Mouse (Mus musculus): Measurements from ENCODE around the gene Gm6351. TPM values are rescaled to one million over a fixed set of nuclear protein-coding genes. Genes with fewer than 3 reads are reported as not detected.
"Not testable (repeated sequence)": the region's sequence is repeated elsewhere in the genome, so short reads cannot be mapped to it uniquely, and the experiment has no call there.

Gene Gm6351
- total RNA-seq (2014; rRNA removed): not detected in 2 replicates
- polyA plus RNA-seq (2015; fragmentation: Nextera tagmentation; extraction: Ambion mirVana): not detected in 2 replicates

DNA sequence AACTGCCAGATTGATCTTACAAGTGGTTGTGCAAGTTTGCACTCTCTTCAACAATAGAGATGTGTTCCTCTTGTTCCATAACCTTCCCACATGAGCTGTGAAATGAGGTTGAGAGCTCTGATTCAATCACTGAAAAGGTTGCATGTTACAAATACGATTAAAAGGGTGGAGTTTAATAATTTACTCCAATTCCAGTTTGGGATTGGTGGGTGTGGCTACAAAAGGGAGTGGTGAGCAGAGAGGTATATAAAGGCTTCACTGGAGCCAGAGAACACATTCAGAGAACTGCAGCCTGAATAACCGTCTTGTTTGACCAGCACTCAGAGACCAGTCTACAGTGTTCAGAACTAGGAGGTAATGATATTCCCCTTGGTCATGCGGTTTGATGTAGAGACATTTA lies at the start of gene Gm6351:
Gm6351 (plus strand) TSS at position 301 of the 400 bp plus-strand sequence.
- DNase-seq (ENCODE audit: low spot score); H3K36me3 ChIP-seq (ENCODE audit: insufficient read depth, low read length); H3K27me3 ChIP-seq (ENCODE audit: insufficient read depth, low read length); H3K4me3 ChIP-seq (ENCODE audit: low read depth, low read length); H3K9ac ChIP-seq (replicated peaks; ENCODE audit: low read length, poor library complexity, severe bottlenecking); H3K4me2 ChIP-seq (ENCODE audit: low read depth, low read length, poor library complexity, severe bottlenecking); H3K27ac ChIP-seq (ENCODE audit: low read depth, low read length); ATAC-seq (ENCODE audit: low FRiP score); H3K9me3 ChIP-seq (ENCODE audit: low read length); H3K4me1 ChIP-seq (ENCODE audit: insufficient read depth, low read length): not testable (repeated sequence)
- no CpG with 5 or more reads among the region's 3 CpGs for WGBS

- H3K4me3 ChIP-seq (ENCODE audit: low read depth, low read length); H3K27me3 ChIP-seq (ENCODE audit: insufficient read depth, low read length); ATAC-seq (ENCODE audit: low FRiP score); H3K9me3 ChIP-seq (ENCODE audit: low read length); H3K4me2 ChIP-seq (ENCODE audit: low read depth, low read length, poor library complexity, severe bottlenecking); DNase-seq (ENCODE audit: low spot score); H3K36me3 ChIP-seq (ENCODE audit: insufficient read depth, low read length); H3K9ac ChIP-seq (replicated peaks; ENCODE audit: low read length, poor library complexity, severe bottlenecking); H3K27ac ChIP-seq (ENCODE audit: low read depth, low read length); H3K4me1 ChIP-seq (ENCODE audit: insufficient read depth, low read length): not testable (repeated sequence)
- no CpG with 5 or more reads among the region's 1 CpGs for WGBS
Observed at GRCm38 (mm10) chr5:94070445-94070844, 5.7 kb upstream of the Gm6351 start, which contains the start of gene BC061212. Gene BC061212 (minus strand): TSS chr5:94070545.

Other genes with a start within 250 kb of the Gm6351 start
- gene Gm7792, start 232.6 kb upstream of the Gm6351 start, total RNA-seq (2014; rRNA removed): not detected in 2 replicates
- not detected in 2 replicates for gene Gm7792, start 232.6 kb upstream of the Gm6351 start, polyA plus RNA-seq (2015; fragmentation: Nextera tagmentation; extraction: Ambion mirVana)
- gene Gm16429, start 147.3 kb upstream of the Gm6351 start, total RNA-seq (2014; rRNA removed): not detected in 2 replicates
- not detected in 2 replicates for gene Gm16429, start 147.3 kb upstream of the Gm6351 start, polyA plus RNA-seq (2015; fragmentation: Nextera tagmentation; extraction: Ambion mirVana)
- not detected in 2 replicates for gene BC061212, start 5.8 kb upstream of the Gm6351 start, total RNA-seq (2014; rRNA removed)
- gene BC061212, start 5.8 kb upstream of the Gm6351 start, polyA plus RNA-seq (2015; fragmentation: Nextera tagmentation; extraction: Ambion mirVana): not detected in 2 replicates
- gene Gm3106, start 141.6 kb downstream of the Gm6351 start, total RNA-seq (2014; rRNA removed): not detected in 2 replicates
- not detected in 2 replicates for gene Gm3106, start 141.6 kb downstream of the Gm6351 start, polyA plus RNA-seq (2015; fragmentation: Nextera tagmentation; extraction: Ambion mirVana)
- gene A430089I19Rik, start 230.4 kb downstream of the Gm6351 start, total RNA-seq (2014; rRNA removed): not detected in 2 replicates
- not detected in 2 replicates for gene A430089I19Rik, start 230.4 kb downstream of the Gm6351 start, polyA plus RNA-seq (2015; fragmentation: Nextera tagmentation; extraction: Ambion mirVana)
- gene Gm6502, start 238.1 kb downstream of the Gm6351 start, total RNA-seq (2014; rRNA removed): not detected in 2 replicates
- not detected in 2 replicates for gene Gm6502, start 238.1 kb downstream of the Gm6351 start, polyA plus RNA-seq (2015; fragmentation: Nextera tagmentation; extraction: Ambion mirVana)

All from midbrain, postnatal 0 days (tissue).